Mouse (Mus musculus) small intestine, adult 2 months (tissue): Measurements from ENCODE around the gene Sdccag8.

ENCODE experiments used
- CTCF ChIP-seq: fragments of 200-500 bp; IDR thresholded peaks from 2 replicates; pipeline ENCODE4 v1.5.1; 2012; ENCODE audit warnings: low read depth, mild to moderate bottlenecking, control low read depth, inconsistent platforms, low read length, moderate library complexity, mixed read lengths; ENCODE audit not compliant: insufficient replicate concordance, insufficient read length; ENCODE audit errors: extremely low read depth
- POLR2A ChIP-seq: fragments of 200-500 bp; IDR thresholded peaks from 2 replicates; pipeline ENCODE4 v1.6.1; 2012; ENCODE audit warnings: low read depth, mild to moderate bottlenecking, control low read depth, inconsistent platforms, low read length, moderate library complexity

DNA sequence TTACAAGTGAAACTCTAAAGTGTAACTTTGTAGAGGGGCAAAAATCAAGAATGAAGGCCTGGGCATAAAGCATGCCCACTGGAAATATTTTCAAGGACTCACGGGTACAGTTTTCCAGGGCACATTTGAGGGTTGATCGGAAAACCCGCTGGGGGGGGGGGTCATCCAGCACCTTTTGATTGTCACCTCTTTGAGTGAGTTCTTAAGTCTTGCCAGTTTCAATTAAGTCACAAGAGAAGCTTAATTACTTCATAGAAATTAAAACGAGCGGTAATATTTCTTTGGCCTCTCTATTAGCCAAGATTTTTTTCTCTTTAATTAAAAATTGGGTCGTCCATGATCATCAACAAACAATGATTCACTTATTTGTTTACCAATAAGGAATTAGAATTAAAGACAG, 182.8 kb downstream of the Sdccag8 start:
- no peak for TF ChIP-seq CTCF
- no peak for TF ChIP-seq POLR2A
